Mouse (Mus musculus): ENCODE data around the gene Rad1. TPM values are rescaled to one million over a fixed set of nuclear protein-coding genes. Genes with fewer than 3 reads are reported as not detected.
A peak's percentile ranks its signal among the peaks of the same experiment; 100 is the strongest.
"Not testable (repeated sequence)": the region's sequence is repeated elsewhere in the genome, so short reads cannot be mapped to it uniquely, and the experiment has no call there.

Rad1 gene
- 10 to 100 TPM in 1 of 2 experiments, 1 to 10 TPM in 1; 8.9 to 10.2 TPM for total RNA-seq (2021)
- long read RNA-seq, experiment 1, transcript Rad1-201 (6 exons, 1,514 nt) = major isoform, 6 of 18 reads
- long read RNA-seq, experiment 1, partial matches to known transcripts = 4 of 18 reads
- long read RNA-seq, experiment 1, other reads (novel, unspliced or antisense) = 7 of 18 reads
- long read RNA-seq, experiment 2, partial matches to known transcripts = 6 of 16 reads
- long read RNA-seq, experiment 2, other reads (novel, unspliced or antisense) = 7 of 16 reads

GRCm38 (mm10) chr15:10485484-10486364 is at the start of gene Rad1, which contains the start of gene Brix1:
Gene Rad1 (plus strand): TSS chr15:10486018.
Gene Brix1 (minus strand): TSS chr15:10485947.
- peak; percentile 73 to 90 for DNase-seq (ENCODE audit: low spot score in 2 of 2)

DNA sequence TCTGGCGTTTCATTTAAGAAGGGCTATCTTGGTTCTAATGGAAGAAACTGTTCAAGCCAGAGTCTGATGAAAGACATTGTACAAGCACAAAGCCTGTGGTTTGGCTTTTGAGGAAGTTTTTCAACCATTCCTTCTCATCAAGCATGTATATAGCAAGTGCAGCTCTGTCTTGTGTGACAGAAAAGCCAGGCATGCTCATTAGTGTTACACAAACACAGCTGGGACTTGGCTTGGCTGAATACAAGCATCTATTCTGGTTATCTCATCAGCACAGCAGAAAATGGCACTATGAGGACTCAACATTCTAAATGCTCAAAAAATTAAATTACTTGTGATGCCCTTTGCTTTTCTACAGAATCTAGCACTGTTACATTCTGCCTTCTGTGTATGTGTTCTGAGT is 48.9 kb upstream of the Rad1 start:
- DNase-seq (ENCODE audit: low spot score in 2 of 2) = no peak

GRCm38 (mm10) chr15:10439963-10440362 is 45.9 kb upstream of the Rad1 start:
- peak in 1 of 2 experiments; percentile 15 for DNase-seq (ENCODE audit: low spot score in 2 of 2)

DNA sequence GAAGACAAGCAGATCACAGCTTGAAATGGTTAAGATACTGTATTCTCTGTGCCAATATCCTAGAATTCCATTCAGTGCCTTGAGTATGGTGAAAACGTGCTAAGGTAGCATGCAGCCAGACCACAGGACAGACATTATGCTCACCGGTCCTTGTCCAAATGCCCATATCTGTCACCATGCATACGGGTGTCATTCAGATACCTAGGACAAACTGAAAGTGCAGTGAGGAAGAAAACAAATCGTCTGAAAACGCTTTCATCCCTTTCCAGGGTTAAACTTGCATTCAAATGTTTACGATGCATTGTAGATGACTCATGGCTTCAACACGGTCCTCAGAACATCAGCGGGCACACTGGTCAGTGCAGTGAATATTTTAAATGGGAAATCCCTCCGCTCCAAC is 44.3 kb upstream of the Rad1 start:
- DNase-seq (ENCODE audit: low spot score in 2 of 2) = no peak

- DNase-seq (ENCODE audit: low spot score in 2 of 2) = no peak
Observed at GRCm38 (mm10) chr15:10442275-10442674, 43.5 kb upstream of the Rad1 start.

DNA sequence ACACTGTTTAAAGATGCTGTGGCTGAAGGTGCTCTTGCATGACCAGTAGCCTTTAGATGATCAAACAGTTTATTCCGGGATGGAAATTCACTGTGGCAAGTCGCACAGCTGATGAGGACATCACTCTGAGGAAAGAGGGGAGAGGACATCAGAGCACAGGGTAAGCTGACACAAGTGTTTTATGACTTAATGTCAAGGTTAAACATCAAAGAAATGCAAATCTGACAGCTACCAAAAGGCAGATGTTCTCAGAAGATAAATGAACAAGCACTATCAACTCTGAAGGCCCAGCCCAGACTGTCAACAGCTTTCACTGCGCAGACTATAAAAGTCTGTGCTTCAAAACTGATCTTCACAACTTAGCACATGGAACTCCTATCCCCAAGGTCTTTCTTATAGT is 38.7 kb upstream of the Rad1 start:
- no peak for DNase-seq (ENCODE audit: low spot score in 2 of 2)

GRCm38 (mm10) chr15:10460986-10461385 is 24.8 kb upstream of the Rad1 start:
- DNase-seq (ENCODE audit: low spot score in 2 of 2) = no peak

GRCm38 (mm10) chr15:10463555-10463954 is 22.3 kb upstream of the Rad1 start:
- DNase-seq (ENCODE audit: low spot score in 2 of 2) = no peak

- DNase-seq (ENCODE audit: low spot score in 2 of 2) = no peak
Observed at GRCm38 (mm10) chr15:10464678-10465077, 21.1 kb upstream of the Rad1 start.

GRCm38 (mm10) chr15:10468761-10469160 is 17.1 kb upstream of the Rad1 start:
- DNase-seq (ENCODE audit: low spot score in 2 of 2) = no peak

GRCm38 (mm10) chr15:10469641-10470150 is 16.1 kb upstream of the Rad1 start:
- DNase-seq (ENCODE audit: low spot score in 2 of 2) = no peak

DNA sequence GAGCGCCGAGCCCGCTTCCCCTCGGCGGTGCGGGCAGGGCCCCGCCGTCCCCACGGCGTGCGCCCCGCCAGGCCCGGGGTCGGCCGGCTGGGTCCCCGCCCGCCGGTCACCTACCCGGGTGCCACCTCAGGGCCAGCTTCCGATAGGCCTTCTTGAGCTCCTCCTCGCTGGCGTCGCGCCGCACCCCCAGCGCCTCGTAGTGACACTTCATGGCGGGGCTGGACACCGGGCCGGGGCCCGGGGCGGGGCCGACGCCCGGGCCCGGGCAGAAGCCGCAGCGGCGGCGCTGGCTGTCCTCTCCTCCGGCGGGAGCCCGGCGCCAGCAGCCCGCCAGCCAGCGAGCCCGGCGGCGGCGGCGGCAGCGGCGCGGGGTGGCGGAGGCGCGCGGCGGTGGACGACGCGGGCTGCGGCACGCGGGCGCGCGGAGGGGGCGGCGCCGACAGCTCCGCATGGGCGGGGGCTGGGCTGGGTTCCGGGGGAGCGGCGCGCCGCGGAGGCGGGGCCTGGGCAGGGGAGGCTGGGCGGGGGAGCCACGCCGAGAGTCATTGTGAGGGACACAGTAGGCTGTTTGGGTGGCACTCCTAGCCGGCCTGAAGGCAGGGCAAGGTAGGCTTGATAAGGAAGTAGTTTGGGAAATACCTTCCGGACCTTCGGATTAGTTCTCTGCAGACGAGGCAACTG is 15.5 kb upstream of the Rad1 start, which contains the start of gene Dnajc21:
Gene Dnajc21 (minus strand): TSS at position 366 of the 681 bp plus-strand sequence.
- DNase-seq (ENCODE audit: low spot score in 2 of 2) = peak; percentile 78 to 89

- DNase-seq (ENCODE audit: low spot score in 2 of 2) = no peak
Observed at GRCm38 (mm10) chr15:10470941-10471340, 14.9 kb upstream of the Rad1 start.

GRCm38 (mm10) chr15:10486365-10486839 is 584 bp downstream of the Rad1 start:
- DNase-seq (ENCODE audit: low spot score in 2 of 2) = no peak

- no peak for DNase-seq (ENCODE audit: low spot score in 2 of 2)
Observed at GRCm38 (mm10) chr15:10487246-10487645, 1.4 kb downstream of the Rad1 start.

- no peak for DNase-seq (ENCODE audit: low spot score in 2 of 2)
Observed at GRCm38 (mm10) chr15:10490101-10490500, 4.3 kb downstream of the Rad1 start.

DNA sequence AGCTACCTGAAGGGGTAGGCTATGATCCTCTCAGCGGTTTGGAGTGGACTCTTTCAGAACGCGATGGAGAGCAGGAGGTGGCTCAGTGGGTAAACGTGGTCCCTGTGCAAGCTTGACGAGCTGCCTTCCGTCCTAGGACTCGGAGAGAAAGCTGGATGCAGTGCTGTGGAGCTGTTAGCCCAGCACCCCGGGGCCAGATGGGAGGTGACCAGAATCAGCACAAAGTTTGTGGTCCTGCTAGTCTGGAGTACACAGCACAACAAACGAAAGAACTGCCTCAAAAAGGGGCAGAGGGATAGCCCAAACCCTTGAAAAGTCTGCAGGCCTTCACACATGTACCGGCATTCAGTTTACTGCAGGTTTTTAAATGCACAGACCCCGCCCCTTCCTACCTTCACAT is 10.1 kb downstream of the Rad1 start:
- no peak for DNase-seq (ENCODE audit: low spot score in 2 of 2)

DNA sequence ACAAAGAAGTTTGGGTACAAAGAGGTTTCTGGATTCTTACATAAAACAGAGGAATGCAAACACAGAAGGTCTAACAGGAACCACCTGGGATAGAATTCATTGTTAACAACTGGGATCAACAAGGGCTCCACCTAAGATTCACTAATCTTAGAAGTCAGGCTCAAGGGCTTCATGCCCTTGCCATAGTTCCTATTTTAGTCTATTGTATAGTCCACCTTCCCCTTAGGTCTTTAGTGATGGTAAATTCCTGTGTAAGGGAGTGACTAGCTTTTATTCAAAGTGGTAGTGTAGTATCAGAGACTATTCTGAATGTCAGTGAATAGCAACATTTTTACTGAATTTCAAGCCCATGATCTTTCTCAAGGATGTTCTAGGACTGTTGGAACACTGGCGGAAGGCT is 10.9 kb downstream of the Rad1 start:
- not testable (repeated sequence) for DNase-seq (ENCODE audit: low spot score in 2 of 2)

DNA sequence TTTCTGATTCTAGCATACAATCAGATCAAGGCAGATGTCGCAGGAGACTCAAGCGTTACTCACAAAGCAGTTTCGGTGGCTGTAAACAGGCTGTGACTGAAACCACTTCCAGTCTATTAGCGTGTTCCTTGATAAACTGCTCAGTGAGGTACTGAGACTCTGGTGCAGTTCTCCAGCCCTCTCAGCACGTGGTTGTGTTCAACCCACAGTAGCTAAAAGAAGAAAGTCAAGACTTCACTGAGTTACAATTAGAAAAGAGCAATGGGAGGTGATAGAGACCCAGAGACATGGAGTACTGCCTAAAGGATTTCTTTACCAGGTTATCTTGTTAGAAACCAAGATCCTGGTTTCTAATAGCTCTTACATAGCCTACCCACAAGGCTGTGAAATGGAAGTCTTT is 13.8 kb downstream of the Rad1 start:
- no peak for DNase-seq (ENCODE audit: low spot score in 2 of 2)

- no peak for DNase-seq (ENCODE audit: low spot score in 2 of 2)
Observed at GRCm38 (mm10) chr15:10500035-10500434, 14.2 kb downstream of the Rad1 start.

Measured in gastrocnemius, postnatal 4 days (tissue).